Comparison of ENCODE assay signal across 32 mouse cellular contexts in the genomic region with DNA sequence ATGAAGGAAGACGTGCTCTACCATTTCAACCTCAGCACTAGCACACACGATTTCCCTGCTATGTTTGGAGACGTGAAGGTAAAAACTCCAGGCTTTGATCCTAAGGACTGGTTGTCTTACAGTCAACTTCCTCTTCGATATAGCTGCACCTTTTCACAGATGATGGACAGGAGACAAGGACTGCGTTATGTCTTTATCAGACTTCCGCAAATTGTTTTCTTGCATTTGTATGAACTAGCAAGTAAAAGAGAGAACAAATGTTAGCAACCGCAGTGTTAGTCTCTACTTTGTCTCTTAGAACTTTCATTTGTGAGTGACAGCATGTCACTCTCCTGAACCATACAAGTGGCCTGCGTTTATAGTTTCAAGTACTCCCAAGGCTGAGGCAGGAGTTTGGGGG. TPM values are rescaled to one million over a fixed set of nuclear protein-coding genes. Genes with fewer than 3 reads are reported as not detected.
"Had no signal": no experiment of that assay in that cellular context is flagged by ENCODE, and none has a peak within 500 bp of the region (broad histone marks: within the 10 kb centered on the region; RNA-seq: fewer than 3 reads in every experiment).

No protein-coding gene starts in this region.

- ATAC-seq: liver, embryonic 12.5 days; liver, postnatal 0 days; lung, postnatal 0 days; midbrain, embryonic 13.5 days; midbrain, embryonic 15.5 days; midbrain, embryonic 16.5 days had no signal

- H3K4me2 ChIP-seq: limb, embryonic 12.5 days; limb, embryonic 13.5 days; limb, embryonic 15.5 days; liver, embryonic 11.5 days; liver, embryonic 12.5 days; liver, embryonic 13.5 days; liver, embryonic 15.5 days; lung, embryonic 14.5 days; lung, embryonic 15.5 days; midbrain, embryonic 11.5 days; midbrain, embryonic 12.5 days; midbrain, embryonic 13.5 days; midbrain, embryonic 15.5 days had no signal

- DNase-seq: left cerebral cortex, postnatal 4 days; liver; liver, embryonic 13.5 days; liver, postnatal 0 days; lung, adult 18-20 months; lung, adult 2 months; lung, embryonic 14.5 days; lung, postnatal 10 days; lung, postnatal 14 days; lung, postnatal 36 days; lung, postnatal 4 days; midbrain, embryonic 14.5 days had no signal

- H3K4me3 ChIP-seq: limb, embryonic 10.5 days; limb, embryonic 12.5 days; limb, embryonic 13.5 days; limb, embryonic 15.5 days; liver, embryonic 12.5 days; liver, embryonic 13.5 days; liver, embryonic 15.5 days; lung, embryonic 15.5 days; megakaryocyte, embryonic 14.5 days; midbrain, embryonic 10.5 days; midbrain, embryonic 12.5 days; midbrain, embryonic 13.5 days; midbrain, embryonic 15.5 days; myocyte had no signal

- H3K9me3 ChIP-seq: limb, embryonic 10.5 days; limb, embryonic 12.5 days; limb, embryonic 13.5 days; limb, embryonic 15.5 days; liver, embryonic 12.5 days; liver, embryonic 13.5 days; liver, embryonic 15.5 days; lung, embryonic 15.5 days; megakaryocyte, embryonic 14.5 days; midbrain, embryonic 10.5 days; midbrain, embryonic 12.5 days; midbrain, embryonic 13.5 days; midbrain, embryonic 15.5 days had no signal

- H3K27ac ChIP-seq: limb, embryonic 10.5 days; limb, embryonic 12.5 days; limb, embryonic 13.5 days; limb, embryonic 15.5 days; liver, embryonic 12.5 days; liver, embryonic 13.5 days; liver, embryonic 14.5 days; liver, embryonic 15.5 days; lung, embryonic 15.5 days; macrophage; midbrain, embryonic 10.5 days; midbrain, embryonic 12.5 days; midbrain, embryonic 13.5 days; midbrain, embryonic 15.5 days had no signal

- H3K36me3 ChIP-seq: limb, embryonic 10.5 days; limb, embryonic 12.5 days; limb, embryonic 13.5 days; limb, embryonic 15.5 days; liver, embryonic 12.5 days; liver, embryonic 13.5 days; liver, embryonic 15.5 days; lung, embryonic 15.5 days; midbrain, embryonic 10.5 days; midbrain, embryonic 12.5 days; midbrain, embryonic 13.5 days; midbrain, embryonic 15.5 days had no signal

- H3K4me1 ChIP-seq: limb, embryonic 10.5 days; limb, embryonic 12.5 days; limb, embryonic 13.5 days; limb, embryonic 15.5 days; liver, embryonic 12.5 days; liver, embryonic 13.5 days; liver, embryonic 15.5 days; lung, embryonic 15.5 days; midbrain, embryonic 12.5 days; midbrain, embryonic 13.5 days; midbrain, embryonic 15.5 days had no signal

- H3K27me3 ChIP-seq: limb, embryonic 13.5 days; liver, embryonic 12.5 days; liver, embryonic 13.5 days; liver, embryonic 15.5 days; lung, embryonic 15.5 days; midbrain, embryonic 12.5 days; midbrain, embryonic 13.5 days; midbrain, embryonic 15.5 days had no signal

- H3K9ac ChIP-seq: limb, embryonic 12.5 days; limb, embryonic 13.5 days; limb, embryonic 15.5 days; liver, embryonic 12.5 days; liver, embryonic 13.5 days; liver, embryonic 14.5 days; liver, embryonic 15.5 days; liver, postnatal 0 days; lung, embryonic 14.5 days; lung, embryonic 15.5 days; midbrain, embryonic 12.5 days; midbrain, embryonic 13.5 days; midbrain, embryonic 15.5 days had no signal

RNA-seq across cellular contexts. Expression of a gene that starts 11.6 kb away (rescaled TPM):
- total RNA-seq: megakaryocyte-erythroid progenitor cell, adult 5-6 weeks had no signal
- polyA plus RNA-seq: macrophage had no signal
